Mouse (Mus musculus) adrenal gland, adult (tissue): ENCODE measurements around the gene Kalrn.

ENCODE experiments used
- DNase-seq, 2 experiments: peaks; one replicate each; pipeline ENCODE4 v3.0.0; 2022 to 2023; ENCODE audit warnings: low spot score in 1 of 2; ENCODE audit not compliant: inconsistent age in 2 of 2

The Kalrn gene

DNA sequence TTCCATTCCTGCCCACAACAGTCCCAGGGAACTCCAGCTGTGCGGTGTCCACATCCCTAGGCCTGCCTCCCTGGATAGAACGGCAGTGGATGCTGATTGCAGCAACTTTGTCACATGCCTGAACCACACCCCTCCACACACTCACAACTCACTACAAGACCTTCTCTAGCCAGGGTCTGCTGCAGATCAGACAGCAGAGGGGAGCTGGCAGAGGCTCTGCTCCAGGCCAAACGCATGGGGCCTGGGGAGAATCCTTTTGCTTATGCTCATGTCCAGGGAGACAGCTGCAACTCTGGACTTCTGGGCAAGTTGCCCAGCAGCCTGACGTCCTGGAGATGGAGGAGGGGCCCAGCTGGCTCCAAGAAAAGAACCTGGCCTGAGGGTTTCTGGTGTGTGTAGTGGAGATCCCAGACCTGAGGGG is 132.3 kb downstream of the Kalrn start:
- DNase-seq: peak; percentile 54 to 83

DNA sequence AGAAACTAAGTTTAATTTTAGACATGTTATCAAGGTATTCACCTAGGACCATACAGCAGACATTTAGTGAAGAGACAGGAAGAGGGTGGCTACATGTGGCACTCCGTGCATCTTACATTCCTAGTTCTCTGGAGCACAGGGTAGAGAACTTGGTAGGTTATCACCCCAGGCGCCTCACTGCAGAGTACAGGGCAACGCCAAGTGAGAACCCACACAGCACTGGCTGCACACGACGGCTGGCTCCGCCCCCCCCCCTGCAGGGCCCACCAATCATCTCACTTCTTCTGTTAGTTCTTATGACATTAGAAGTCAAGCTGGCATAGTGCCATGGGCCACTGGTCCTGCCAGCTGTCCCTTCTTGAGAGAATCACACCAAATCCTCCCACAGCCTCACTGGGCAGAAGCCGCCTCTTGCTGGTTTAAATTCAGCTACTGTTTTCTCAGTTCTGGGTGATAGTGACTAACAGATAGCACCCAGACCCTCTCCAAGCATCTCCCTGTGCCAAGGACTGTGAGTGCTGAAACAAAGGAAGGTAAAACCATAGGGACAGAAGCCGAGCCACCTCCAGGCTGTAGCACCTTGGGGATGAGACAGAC is 133.2 kb downstream of the Kalrn start:
- no peak for DNase-seq

DNA sequence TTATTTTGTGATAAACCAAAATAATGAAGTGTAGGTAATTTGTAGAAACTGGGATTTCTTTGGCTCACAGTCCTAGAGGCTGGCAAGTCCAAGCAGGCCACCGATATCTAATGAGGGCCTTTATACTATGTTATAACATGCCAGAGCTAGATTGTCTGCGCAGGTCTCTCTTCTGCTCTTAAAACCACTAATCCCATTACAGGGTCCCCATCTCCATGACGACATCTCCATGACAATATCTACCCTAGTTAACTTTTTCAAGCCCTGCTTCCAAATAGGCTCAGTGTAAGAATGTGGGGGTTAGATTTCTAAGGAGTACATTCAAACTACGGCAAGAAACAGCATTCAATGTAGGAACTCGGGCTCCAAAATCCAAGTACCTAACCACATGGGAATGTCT is 143.2 kb downstream of the Kalrn start:
- no peak for DNase-seq

DNA sequence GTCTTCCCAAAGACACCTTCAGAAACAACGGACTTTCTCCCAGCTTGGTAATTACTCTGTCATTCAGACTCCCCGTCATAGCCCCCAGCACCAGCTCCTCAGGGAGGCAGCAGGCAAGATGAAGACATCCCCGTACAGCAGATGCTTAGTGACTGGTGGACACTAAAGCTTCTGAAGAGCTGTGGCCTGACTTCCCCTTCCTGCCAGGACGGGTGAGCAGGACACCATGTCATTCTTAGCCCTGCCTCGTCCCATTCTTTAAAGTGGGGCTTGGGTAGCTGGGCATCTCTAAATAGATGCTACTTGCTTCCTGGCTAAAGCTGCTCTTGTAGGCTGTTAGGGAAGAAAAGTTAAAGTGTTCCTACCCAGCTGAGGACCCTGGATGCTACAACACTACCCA is 145.7 kb downstream of the Kalrn start:
- DNase-seq: no peak

DNA sequence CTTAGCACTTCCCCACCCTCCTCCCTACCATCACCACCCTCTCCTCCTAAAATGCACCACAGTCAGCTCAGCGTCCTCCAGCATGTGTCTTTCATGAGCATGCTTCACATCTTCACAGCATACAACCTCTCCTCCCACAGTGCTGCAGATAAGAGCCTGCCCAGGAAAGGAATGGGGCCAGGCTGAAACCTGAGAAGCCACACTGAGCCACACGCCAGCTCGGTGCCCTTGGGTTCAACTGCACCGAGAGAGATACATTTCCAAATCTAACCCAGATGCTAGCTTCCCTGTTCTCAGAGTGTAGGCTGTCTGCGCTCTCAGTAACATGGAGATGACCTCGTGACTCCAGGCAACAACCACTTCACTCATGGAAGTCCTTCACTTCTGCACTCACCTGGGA is 151.9 kb downstream of the Kalrn start:
- DNase-seq: peak in 1 of 2 experiments; percentile 44

DNA sequence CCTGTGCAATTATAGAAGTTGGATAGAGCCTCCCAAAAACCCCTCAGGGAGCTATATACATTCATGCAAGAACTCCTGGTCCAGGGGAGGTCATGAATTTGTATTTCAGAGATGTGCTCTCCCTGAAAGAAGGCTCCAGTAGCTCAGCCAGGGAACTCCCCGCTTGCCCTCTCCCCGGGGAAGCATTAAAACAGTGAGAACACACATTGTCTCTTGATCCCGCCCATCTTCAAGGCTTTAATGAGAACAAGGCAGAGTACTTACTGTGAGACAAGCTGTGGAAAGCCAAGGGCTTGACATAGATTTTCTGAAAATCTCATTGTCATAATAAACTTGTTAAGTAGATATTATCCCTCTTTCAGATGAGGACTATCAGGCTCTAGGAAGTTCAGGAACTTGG is 155.4 kb downstream of the Kalrn start:
- DNase-seq: no peak

DNA sequence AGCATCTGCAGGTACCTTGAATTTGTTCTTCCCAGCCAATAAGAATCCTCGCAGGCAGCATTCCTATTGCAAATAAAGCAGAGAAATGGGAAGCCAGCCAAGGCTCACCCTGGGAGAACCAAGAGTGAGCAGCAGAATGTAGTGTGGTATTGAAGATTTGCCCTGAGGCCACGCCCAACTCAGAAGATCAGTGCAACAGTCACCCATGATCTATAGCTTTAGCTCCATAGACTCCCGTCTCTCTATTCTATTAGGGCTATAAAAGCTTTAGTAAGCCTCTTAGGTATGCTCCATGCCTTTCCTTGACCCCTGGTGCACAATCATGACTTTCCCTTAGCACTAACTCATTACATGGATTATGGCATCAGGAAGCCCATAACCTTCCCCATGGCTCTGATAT is 155.9 kb downstream of the Kalrn start:
- no peak for DNase-seq

DNA sequence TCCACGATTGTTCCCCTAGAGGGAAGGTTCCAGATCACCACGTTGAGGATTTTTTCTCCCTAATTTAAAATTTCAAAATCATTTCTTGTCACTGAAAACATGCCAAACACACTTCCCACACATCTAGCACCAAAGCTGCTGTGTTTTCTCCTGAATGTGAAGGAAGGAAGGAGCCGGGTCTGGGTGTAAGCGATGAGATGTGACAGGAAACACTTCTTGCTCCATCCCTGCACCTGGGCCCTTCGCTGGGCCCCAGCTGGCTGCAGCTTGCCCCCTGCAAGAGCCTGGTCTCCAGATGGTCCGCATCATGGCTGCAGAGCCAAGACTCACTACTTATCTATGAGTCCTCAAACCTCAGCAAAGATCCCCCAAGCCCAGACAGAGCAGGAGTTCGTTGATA is 158.8 kb downstream of the Kalrn start:
- DNase-seq: no peak

DNA sequence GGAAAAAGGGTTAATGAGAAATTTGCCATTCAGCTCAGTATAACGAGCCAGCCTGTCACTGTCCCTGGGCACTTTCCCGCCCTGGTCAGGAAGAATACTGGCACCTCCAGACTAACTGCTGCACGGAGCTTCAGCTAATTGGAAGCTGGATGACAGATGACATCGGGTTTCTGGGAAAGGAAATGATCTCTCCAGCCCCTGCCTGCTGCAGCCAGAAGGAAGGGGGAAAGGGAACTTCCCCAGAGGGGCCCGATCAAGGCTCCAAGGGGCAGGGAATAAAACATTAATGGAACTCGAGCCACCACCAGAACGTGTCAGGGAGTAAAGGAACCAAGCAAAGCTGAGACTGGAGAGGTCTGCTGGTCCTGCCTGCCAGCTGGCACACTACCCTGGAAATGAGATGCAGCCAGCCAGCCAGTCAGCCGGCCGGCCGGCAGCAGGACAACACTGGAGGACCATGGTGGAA is 159.4 kb downstream of the Kalrn start:
- peak; percentile 12 to 52 for DNase-seq

DNA sequence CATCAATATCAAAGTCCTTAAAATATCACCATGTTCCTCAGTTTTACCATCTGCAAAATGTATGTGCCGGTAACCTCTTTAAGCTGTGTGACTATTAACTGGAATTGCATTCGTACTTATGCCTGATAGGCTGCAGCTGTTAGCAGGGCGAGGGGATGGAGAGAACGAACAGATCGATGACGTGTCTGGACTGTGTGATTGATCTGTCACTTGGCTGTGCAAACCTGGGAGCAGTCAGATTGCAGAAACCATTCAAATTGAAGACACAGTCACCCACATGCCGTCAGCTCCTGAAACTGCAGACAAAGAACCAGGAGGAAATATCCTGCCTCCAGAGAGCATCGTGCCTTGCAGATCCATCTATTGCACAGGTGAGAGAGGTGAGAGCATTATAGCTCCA is 166.3 kb downstream of the Kalrn start:
- no peak for DNase-seq

DNA sequence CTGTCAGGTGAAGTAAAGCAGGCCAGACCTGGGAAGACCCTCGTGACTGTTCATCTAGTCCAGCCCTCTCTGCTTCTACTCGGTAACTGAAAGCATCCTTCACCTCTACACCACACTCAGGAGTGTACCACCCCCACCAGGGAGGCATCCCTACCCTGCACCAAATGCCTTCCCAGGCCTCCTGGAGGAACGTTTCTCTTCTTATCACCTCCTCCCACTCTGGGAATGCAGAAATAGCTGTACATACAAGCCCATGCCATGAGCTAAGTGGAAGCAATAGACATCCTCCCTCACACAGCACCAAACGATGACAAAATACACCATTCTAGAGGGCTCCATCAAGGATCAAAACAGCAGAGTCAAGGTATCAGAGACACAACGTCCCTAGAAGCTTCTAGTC is 168.2 kb downstream of the Kalrn start:
- no peak for DNase-seq

DNA sequence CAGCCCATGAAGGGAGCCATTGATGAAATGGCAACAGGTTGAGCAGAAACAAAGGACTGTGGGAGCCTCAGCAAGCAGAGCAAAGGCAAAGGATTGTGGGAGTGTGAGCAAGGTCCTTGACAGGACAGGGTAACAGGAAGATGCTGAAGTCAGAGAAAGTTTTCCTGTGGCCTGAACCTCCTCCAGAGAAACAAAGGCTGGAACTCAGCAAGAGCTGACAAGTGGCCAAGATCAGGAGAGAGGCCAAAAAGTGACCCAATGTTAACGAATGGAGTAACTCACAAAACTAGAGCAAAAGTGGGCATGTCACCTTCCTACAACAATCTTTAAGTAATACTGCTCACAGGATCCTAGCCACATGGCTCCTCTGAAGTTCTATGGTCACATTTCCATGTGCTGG is 172.1 kb downstream of the Kalrn start:
- no peak for DNase-seq

DNA sequence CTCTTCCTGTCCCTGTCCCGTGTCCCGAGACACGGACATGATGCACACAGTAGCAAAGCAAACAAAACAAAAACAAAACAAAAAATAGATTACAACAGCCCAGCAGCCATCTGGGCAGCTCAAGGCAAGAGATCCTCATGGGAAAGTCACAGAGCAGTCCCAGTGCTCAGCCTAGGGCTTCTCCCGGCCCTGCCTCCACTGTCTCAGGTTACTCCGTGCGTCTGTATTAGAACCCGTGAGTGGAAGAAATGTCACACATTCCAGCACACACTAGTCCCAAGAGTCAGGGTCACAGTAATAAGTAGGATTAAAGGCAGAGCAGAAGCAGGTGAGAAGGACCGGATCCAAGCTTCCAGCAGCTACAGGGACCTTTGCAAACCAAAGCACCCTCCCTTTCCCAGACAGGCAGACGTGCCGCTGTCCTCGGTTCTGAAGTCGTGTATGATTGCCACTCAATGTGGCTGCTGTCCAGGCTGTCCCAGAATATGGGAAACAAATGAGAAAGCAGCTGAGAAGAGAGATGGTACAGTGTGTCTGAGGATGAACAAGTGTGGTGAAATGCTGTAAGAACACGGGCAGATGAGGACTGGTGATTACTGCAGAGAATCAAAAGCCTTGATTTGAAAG is 173.1 kb downstream of the Kalrn start:
- DNase-seq: peak; percentile 25 to 73

DNA sequence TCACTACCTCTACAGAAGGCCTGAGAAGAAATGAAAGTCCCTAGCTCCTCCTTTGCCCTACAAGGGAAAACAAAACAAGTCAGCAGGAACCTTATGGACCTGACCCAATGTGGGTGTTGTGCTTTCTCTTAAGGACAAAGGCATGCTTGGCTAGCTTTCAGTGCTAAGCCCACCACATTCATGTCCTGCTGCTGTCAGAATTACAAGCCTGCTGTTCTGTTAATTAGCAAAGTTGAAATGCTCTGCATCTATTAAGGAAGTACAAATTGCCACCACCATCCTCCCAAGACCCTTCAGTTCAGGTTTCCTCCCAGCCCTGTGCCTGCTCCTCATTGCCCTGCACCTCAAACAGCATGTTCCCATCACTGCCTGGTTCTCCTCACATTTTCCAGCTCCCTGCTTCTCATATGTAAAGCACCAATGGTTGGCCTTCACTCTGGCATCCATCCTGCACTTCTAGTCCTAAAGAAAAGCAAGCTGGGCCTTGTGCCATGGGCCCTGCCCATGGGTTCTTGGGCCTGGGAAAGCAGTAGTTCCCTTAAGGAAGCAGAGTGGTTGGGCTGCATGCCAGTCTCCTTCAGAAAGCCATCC is 178.0 kb downstream of the Kalrn start:
- DNase-seq: no peak

DNA sequence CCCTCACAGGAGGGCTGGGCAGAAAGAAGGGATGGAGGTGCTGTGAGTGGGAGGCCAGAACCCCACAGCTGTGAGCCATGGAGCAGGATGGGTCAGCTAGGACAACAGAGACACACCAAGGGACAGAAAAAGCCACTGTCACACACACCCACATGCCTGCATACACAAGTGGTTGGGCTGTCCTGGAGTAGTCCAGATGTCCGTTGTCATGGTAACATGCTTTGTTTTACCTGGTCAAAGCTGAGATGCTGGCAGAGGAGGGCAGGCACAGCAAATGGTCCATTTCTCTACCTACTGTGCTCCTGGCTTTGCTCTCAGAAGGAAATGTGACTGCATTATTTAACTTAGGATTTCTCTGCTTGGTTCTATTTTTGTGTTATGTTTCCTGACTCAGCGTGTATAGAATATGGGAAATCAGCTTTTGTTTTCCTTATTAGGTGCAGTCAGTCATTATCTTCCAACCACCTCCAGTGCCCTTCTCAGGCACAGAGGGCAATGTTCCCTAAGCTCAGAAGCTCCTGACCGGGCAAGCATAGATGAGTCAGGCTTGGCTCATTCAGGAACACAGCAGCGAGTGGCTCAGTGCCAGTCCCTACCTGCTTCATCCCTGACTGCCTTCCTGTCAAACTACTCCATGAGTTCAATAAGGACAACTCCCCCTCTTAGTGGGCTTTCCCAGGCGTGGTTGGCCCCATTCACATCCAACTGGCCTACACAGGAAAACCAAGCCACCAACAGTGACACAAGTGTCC is 183.6 kb downstream of the Kalrn start:
- no peak for DNase-seq

DNA sequence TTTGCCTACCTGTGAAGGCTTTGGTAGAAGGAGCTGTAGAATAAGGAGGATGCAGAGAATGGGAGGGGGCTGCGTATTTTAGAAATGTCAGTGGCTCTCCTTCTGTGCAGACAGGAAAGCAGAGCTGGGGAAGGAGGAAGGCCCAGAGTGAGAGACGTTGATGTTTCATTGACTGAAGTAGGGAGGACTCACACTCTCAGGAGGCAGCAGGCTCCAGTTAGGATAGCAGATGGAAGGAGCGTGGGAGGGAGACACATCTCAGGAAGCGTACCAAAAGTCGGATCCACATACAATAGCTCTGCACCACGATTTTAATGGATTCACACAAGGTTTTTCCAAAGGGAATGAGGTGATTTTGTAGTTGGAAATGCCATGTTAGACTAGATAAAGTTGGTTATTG is 184.5 kb downstream of the Kalrn start:
- no peak for DNase-seq

DNA sequence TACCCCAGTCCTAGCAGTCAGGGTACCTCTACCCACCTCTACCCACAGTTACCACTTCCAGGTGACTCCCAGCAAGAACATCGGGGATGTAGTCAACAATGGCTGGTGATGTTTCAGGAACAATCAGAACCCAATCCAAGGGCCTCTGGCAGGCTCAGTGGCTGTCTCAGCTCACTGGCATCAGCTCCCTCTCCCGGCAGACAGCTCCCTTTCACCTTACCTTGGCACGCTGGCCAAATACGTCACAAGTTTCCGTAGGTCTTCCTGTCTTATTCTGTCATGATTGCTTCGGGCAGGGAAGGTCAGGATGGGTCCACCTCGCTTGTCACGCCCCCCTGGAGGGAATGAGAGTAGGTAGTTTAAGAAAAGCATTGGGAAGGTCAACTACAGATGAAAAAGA is 188.3 kb downstream of the Kalrn start:
- DNase-seq: peak in 1 of 2 experiments; percentile 13

DNA sequence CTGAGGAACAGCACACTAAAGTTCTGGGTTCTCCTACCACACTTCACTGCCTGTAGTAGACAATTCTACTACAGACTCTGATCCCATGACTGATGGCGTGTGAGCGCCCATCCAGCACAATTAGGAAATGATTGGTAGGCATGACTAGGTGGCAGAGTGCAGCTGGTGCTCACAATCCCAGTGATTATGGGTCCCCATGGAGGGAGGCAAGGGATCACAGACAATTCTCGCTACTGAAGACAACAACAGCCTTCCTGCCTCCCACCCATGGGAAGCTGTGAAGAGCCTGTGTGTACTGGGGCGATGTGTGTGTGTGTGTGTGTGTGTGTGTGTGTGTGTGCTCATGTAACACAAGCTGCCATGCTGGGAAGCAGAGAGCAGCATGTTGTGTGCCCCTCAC is 190.3 kb downstream of the Kalrn start:
- no peak for DNase-seq

DNA sequence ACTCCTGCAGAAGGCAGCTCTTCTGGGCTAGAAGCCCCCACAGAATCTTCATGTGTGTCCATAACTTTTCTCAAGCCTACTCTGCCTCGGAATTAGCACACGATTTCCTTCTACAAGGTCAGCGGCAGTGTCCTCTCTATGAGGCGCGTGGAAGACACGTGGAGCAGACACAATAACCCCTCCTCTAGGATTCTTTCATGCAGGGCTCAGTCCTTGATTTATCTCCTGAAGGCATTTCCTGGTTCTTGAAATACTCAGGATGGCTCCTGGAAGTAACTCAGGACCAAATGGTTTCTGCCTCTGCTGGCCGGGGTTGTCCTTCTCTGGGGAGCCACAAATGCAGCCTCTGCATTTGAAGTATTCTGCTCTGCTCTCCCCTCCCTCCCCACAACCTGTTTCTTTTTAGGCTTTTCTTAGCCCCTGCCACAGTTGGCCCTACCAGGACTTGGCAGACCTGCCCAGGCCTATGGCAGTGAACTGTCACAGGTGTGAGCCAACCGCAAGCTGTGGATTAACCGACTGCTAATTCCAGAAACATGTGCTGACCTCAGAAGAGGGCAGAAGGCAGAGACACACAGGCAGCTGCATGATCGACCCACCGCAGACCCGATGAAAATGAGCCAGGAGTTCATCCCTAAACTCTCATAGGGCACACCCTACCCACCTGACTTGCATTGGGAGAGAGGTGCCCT is 197.0 kb downstream of the Kalrn start:
- peak; percentile 16 to 42 for DNase-seq

DNA sequence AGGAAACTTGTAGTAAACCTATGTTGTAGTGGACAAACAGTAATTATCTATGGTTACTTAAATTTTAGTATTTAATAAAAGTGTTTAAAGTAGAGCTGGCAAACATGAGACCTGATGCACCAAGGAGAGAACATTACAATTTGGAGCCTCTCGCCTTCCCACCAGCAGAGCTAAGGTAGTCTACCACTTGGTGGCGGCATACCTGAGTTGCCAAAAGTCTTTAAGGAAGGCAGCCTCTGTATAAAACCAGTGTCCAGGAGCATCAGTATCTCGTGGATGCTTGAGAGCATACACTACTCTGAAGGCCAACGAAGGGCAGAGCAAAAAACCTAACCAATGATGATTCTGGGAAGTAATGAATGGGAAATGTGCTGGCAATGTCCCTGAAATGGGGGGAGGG is 199.8 kb downstream of the Kalrn start:
- DNase-seq: no peak

DNA sequence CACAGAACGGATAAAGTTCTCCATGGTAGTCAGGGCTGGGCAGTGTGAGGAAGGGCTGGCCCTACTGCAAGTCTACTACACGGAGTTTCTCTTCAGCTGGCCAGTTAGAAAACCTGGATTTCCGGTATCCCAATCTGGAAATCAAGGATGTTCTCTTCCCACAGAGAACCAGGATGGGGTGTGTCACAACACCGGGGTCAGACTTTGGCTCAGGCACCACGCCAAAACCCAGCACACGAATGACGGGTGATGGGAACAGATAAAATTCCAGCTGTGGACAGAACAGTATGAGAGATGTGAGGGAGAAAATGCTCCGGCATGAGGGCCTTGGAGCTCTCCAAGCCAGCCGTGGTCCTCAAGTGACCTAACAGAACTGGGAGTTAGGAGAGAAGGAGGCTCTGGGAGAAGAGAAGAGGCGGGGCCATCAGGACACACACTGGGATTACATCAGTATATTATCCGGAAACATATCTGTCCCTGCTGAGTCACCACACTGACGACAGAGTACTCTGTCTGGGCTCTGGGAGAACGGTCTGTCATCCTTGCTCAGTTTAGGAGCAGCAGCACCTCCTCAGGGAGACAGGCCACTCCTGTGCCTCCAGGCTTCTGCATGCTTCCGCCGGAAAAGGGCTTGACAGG is 201.1 kb downstream of the Kalrn start:
- DNase-seq: peak; percentile 75 to 89
